Mouse (Mus musculus) ES-Bruce4 (cell line): ENCODE results near the gene Hspd1.

Experiments used
- CTCF ChIP-seq: IDR thresholded peaks from one replicate; pipeline ENCODE4 v1.8.1; 2011; ENCODE audit warnings: low read depth, low read length
- POLR2A ChIP-seq: IDR thresholded peaks from one replicate; pipeline ENCODE4 v1.8.1; 2011; ENCODE audit warnings: low read length; ENCODE audit not compliant: insufficient read depth

GRCm38 (mm10) chr1:55027966-55028365 lies 60.1 kb downstream of the Hspd1 start:
- TF ChIP-seq CTCF (no peak), POLR2A (no peak)
